Mouse (Mus musculus) megakaryocyte-erythroid progenitor cell, adult 5-6 weeks (primary cell): ENCODE measurements around the gene Gm44973. TPM values are rescaled to one million over a fixed set of nuclear protein-coding genes. Genes with fewer than 3 reads are reported as not detected.
"Not testable (repeated sequence)": the region's sequence is repeated elsewhere in the genome, so short reads cannot be mapped to it uniquely, and the experiment has no call there.

Experiments used
- ATAC-seq: replicated peaks from 2 replicates; pipeline ENCODE4 v1.8.0; 2016; ENCODE audit warnings: mild to moderate bottlenecking, inconsistent platforms; ENCODE audit not compliant: severe bottlenecking, poor library complexity, low FRiP score, low TSS enrichment
- total RNA-seq, 2 experiments: library from RNA; stranded (forward) in 1 of 2; stranded (reverse) in 1 of 2; fragments of 200-1000, 215-1000 nt in 1 of 2; fragments of >200 nt in 1 of 2; fragmentation: Nextera tagmentation in 1 of 2; gene quantifications; 2 replicates each; pipeline ENCODE4 v1.2.3; 2014 to 2017

Gene Gm44973
- total RNA-seq, 2 experiments from 2014 or later, result not detected

- ATAC-seq, result peak; percentile 59
Measured at GRCm38 (mm10) chr7:5073586-5073985, 58.3 kb downstream of the Gm44973 start.

GRCm38 (mm10) chr7:5074984-5075383, 59.7 kb downstream of the Gm44973 start:
- no peak for ATAC-seq

GRCm38 (mm10) chr7:5076931-5077330, 61.6 kb downstream of the Gm44973 start:
- no peak for ATAC-seq

- not testable (repeated sequence) for ATAC-seq
Measured at GRCm38 (mm10) chr7:5079365-5080009, 64.2 kb downstream of the Gm44973 start.

- ATAC-seq, result peak; percentile 89
Measured at GRCm38 (mm10) chr7:5080010-5080751, 64.9 kb downstream of the Gm44973 start, which contains the start of gene Epn1. Epn1 (plus strand) TSS chr7:5080235.

- ATAC-seq, result no peak
Measured at GRCm38 (mm10) chr7:5080815-5081214, 65.5 kb downstream of the Gm44973 start.

GRCm38 (mm10) chr7:5081241-5081640, 65.9 kb downstream of the Gm44973 start:
- peak; percentile 70 for ATAC-seq

- no peak for ATAC-seq
Measured at GRCm38 (mm10) chr7:5081939-5082338, 66.6 kb downstream of the Gm44973 start.

Other genes starting within 250 kb of the Gm44973 start
- gene Fam71e2, start 244.2 kb upstream of the Gm44973 start, total RNA-seq (2014; fragmentation: Nextera tagmentation), result not detected in 2 replicates
- not detected in 2 replicates for gene Fam71e2, start 244.2 kb upstream of the Gm44973 start, total RNA-seq (2017)
- gene Il11, start 232.6 kb upstream of the Gm44973 start, total RNA-seq (2014; fragmentation: Nextera tagmentation), result not detected in 2 replicates
- gene Il11, start 232.6 kb upstream of the Gm44973 start, total RNA-seq (2017), result 0.15 TPM in 1 of 2 replicates, not detected in the other
- gene Tmem190, start 232.6 kb upstream of the Gm44973 start, total RNA-seq (2014; fragmentation: Nextera tagmentation), result not detected in 2 replicates
- gene Tmem190, start 232.6 kb upstream of the Gm44973 start, total RNA-seq (2017), result not detected in 2 replicates
- 15.1 and 17.8 TPM in 2 replicates for gene Tmem238, start 225.8 kb upstream of the Gm44973 start, total RNA-seq (2014; fragmentation: Nextera tagmentation)
- gene Tmem238, start 225.8 kb upstream of the Gm44973 start, total RNA-seq (2017), result 21.3 and 26.1 TPM in 2 replicates
- gene Rpl28, start 222.6 kb upstream of the Gm44973 start, total RNA-seq (2014; fragmentation: Nextera tagmentation), result 3,204 and 3,219 TPM in 2 replicates
- 676 and 1,069 TPM in 2 replicates for gene Rpl28, start 222.6 kb upstream of the Gm44973 start, total RNA-seq (2017)
- gene Ube2s, start 202.9 kb upstream of the Gm44973 start, total RNA-seq (2014; fragmentation: Nextera tagmentation), result 291 and 381 TPM in 2 replicates
- 146 and 204 TPM in 2 replicates for gene Ube2s, start 202.9 kb upstream of the Gm44973 start, total RNA-seq (2017)
- 0.31 TPM in 1 of 2 replicates, not detected in the other for gene Shisa7, start 170.8 kb upstream of the Gm44973 start, total RNA-seq (2014; fragmentation: Nextera tagmentation)
- not detected in 2 replicates for gene Shisa7, start 170.8 kb upstream of the Gm44973 start, total RNA-seq (2017)
- gene Isoc2b, start 145.2 kb upstream of the Gm44973 start, total RNA-seq (2014; fragmentation: Nextera tagmentation), result 1.8 and 12.5 TPM in 2 replicates
- gene Isoc2b, start 145.2 kb upstream of the Gm44973 start, total RNA-seq (2017), result 13.3 and 86.2 TPM in 2 replicates
- gene Isoc2a, start 138.3 kb upstream of the Gm44973 start, total RNA-seq (2014; fragmentation: Nextera tagmentation), result 7.9 and 9.6 TPM in 2 replicates
- gene Isoc2a, start 138.3 kb upstream of the Gm44973 start, total RNA-seq (2017), result 7.4 and 13.2 TPM in 2 replicates
- gene Gm36210, start 109.0 kb upstream of the Gm44973 start, total RNA-seq (2014; fragmentation: Nextera tagmentation), result not detected in 2 replicates
- not detected in 2 replicates for gene Gm36210, start 109.0 kb upstream of the Gm44973 start, total RNA-seq (2017)
- 8.2 and 11.6 TPM in 2 replicates for gene Zfp628, start 100.3 kb upstream of the Gm44973 start, total RNA-seq (2014; fragmentation: Nextera tagmentation)
- 1.1 and 1.2 TPM in 2 replicates for gene Zfp628, start 100.3 kb upstream of the Gm44973 start, total RNA-seq (2017)
- gene Nat14, start 93.5 kb upstream of the Gm44973 start, total RNA-seq (2014; fragmentation: Nextera tagmentation), result 6.6 TPM in 1 of 2 replicates, not detected in the other
- gene Nat14, start 93.5 kb upstream of the Gm44973 start, total RNA-seq (2017), result 0.23 and 1.9 TPM in 2 replicates
- gene Ssc5d, start 89.7 kb upstream of the Gm44973 start, total RNA-seq (2014; fragmentation: Nextera tagmentation), result not detected in 2 replicates
- not detected in 2 replicates for gene Ssc5d, start 89.7 kb upstream of the Gm44973 start, total RNA-seq (2017)
- 0.69 TPM in 1 of 2 replicates, not detected in the other for gene Sbk2, start 51.1 kb upstream of the Gm44973 start, total RNA-seq (2014; fragmentation: Nextera tagmentation)
- not detected in 2 replicates for gene Sbk2, start 51.1 kb upstream of the Gm44973 start, total RNA-seq (2017)
- not detected in 2 replicates for gene Sbk3, start 44.3 kb upstream of the Gm44973 start, total RNA-seq (2014; fragmentation: Nextera tagmentation)
- gene Sbk3, start 44.3 kb upstream of the Gm44973 start, total RNA-seq (2017), result not detected in 2 replicates
- 12.0 and 32.5 TPM in 2 replicates for gene Zfp579, start 19.3 kb upstream of the Gm44973 start, total RNA-seq (2014; fragmentation: Nextera tagmentation)
- 0.76 and 2.2 TPM in 2 replicates for gene Zfp579, start 19.3 kb upstream of the Gm44973 start, total RNA-seq (2017)
- 16.6 and 19.9 TPM in 2 replicates for gene Zfp524, start 1.1 kb upstream of the Gm44973 start, total RNA-seq (2014; fragmentation: Nextera tagmentation)
- gene Zfp524, start 1.1 kb upstream of the Gm44973 start, total RNA-seq (2017), result 3.0 and 9.3 TPM in 2 replicates
- 34.8 and 35.7 TPM in 2 replicates for gene Fiz1, start 799 bp upstream of the Gm44973 start, total RNA-seq (2014; fragmentation: Nextera tagmentation)
- 19.8 and 32.7 TPM in 2 replicates for gene Fiz1, start 799 bp upstream of the Gm44973 start, total RNA-seq (2017)
- gene Zfp865, start 4.9 kb downstream of the Gm44973 start, total RNA-seq (2014; fragmentation: Nextera tagmentation), result 22.7 and 24.4 TPM in 2 replicates
- 7.8 and 9.8 TPM in 2 replicates for gene Zfp865, start 4.9 kb downstream of the Gm44973 start, total RNA-seq (2017)
- gene Ccdc106, start 5.1 kb downstream of the Gm44973 start, total RNA-seq (2014; fragmentation: Nextera tagmentation), result not detected in 2 replicates
- 0.42 and 0.56 TPM in 2 replicates for gene Ccdc106, start 5.1 kb downstream of the Gm44973 start, total RNA-seq (2017)
- gene 4632433K11Rik, start 18.6 kb downstream of the Gm44973 start, total RNA-seq (2014; fragmentation: Nextera tagmentation), result 1.3 and 2.0 TPM in 2 replicates
- gene 4632433K11Rik, start 18.6 kb downstream of the Gm44973 start, total RNA-seq (2017), result 0.23 TPM in 1 of 2 replicates, not detected in the other
- 1.0 and 1.9 TPM in 2 replicates for gene Zfp784, start 22.9 kb downstream of the Gm44973 start, total RNA-seq (2014; fragmentation: Nextera tagmentation)
- 0.09 and 2.9 TPM in 2 replicates for gene Zfp784, start 22.9 kb downstream of the Gm44973 start, total RNA-seq (2017)
- gene Zfp580, start 36.0 kb downstream of the Gm44973 start, total RNA-seq (2014; fragmentation: Nextera tagmentation), result 1.3 and 2.1 TPM in 2 replicates
- not detected in 2 replicates for gene Zfp580, start 36.0 kb downstream of the Gm44973 start, total RNA-seq (2017)
- gene U2af2, start 46.6 kb downstream of the Gm44973 start, total RNA-seq (2014; fragmentation: Nextera tagmentation), result 259 and 276 TPM in 2 replicates
- 284 and 302 TPM in 2 replicates for gene U2af2, start 46.6 kb downstream of the Gm44973 start, total RNA-seq (2017)
- 134 and 193 TPM in 2 replicates for gene Epn1, start 64.7 kb downstream of the Gm44973 start, total RNA-seq (2014; fragmentation: Nextera tagmentation)
- gene Epn1, start 64.7 kb downstream of the Gm44973 start, total RNA-seq (2017), result 51.1 and 62.6 TPM in 2 replicates
- gene Rfpl4, start 101.5 kb downstream of the Gm44973 start, total RNA-seq (2014; fragmentation: Nextera tagmentation), result not detected in 2 replicates
- not detected in 2 replicates for gene Rfpl4, start 101.5 kb downstream of the Gm44973 start, total RNA-seq (2017)
- not detected in 2 replicates for gene Rasl2-9, start 110.5 kb downstream of the Gm44973 start, total RNA-seq (2014; fragmentation: Nextera tagmentation)
- not detected in 2 replicates for gene Rasl2-9, start 110.5 kb downstream of the Gm44973 start, total RNA-seq (2017)
- gene Vmn1r55, start 134.2 kb downstream of the Gm44973 start, total RNA-seq (2014; fragmentation: Nextera tagmentation), result not detected in 2 replicates
- gene Vmn1r55, start 134.2 kb downstream of the Gm44973 start, total RNA-seq (2017), result not detected in 2 replicates
- not detected in 2 replicates for gene Vmn1r56, start 181.3 kb downstream of the Gm44973 start, total RNA-seq (2014; fragmentation: Nextera tagmentation)
- gene Vmn1r56, start 181.3 kb downstream of the Gm44973 start, total RNA-seq (2017), result not detected in 2 replicates
- not detected in 2 replicates for gene Vmn1r57, start 203.0 kb downstream of the Gm44973 start, total RNA-seq (2014; fragmentation: Nextera tagmentation)
- gene Vmn1r57, start 203.0 kb downstream of the Gm44973 start, total RNA-seq (2017), result not detected in 2 replicates